Mouse (Mus musculus): ENCODE data around the gene Tsc22d1. TPM values are rescaled to one million over a fixed set of nuclear protein-coding genes. Genes with fewer than 3 reads are reported as not detected.

Gene Tsc22d1
- polyA plus RNA-seq, 1 experiment = 153 TPM

DNA sequence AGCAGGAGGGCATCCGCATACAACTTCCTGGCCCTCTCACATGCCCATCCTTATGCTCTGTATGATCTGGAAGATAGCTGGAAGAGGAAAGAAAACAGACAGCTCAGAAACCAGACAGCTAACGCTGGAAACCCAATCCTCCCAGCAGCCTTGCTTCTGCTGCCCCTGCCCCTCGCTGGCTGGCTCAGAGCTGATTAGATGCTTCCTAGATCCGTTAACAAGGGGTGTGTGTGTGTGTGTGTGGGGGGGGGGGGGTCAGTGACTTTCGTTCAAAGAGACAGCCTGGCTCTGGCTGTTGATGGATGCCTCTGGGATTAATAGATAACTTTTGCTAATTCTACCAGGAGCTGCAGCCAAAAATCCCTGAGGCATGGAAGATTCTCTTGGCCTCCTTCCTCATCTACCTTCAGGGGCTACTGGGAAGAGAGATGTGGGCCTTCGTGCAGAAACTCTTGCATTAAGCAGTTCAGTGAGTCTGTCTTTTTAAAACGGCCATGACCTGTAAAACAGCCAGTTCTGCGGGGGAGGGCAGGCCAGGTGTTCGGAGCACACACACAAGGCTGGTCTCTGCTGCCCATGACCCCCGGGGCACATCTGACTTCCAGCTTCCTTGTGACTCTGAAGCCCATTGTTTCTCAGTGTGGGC lies 118.5 kb downstream of the Tsc22d1 start:
- no peak for TF ChIP-seq CTCF (conservative IDR thresholded peaks at IDR 0.05; ENCODE audit: insufficient read depth, insufficient read length, low read depth, low read length)
- TF ChIP-seq POLR2A (IDR thresholded peaks at IDR 0.05; ENCODE audit: low read depth, low read length) = no peak
- no peaks in the 10 kb centered on the region for H3K27me3 ChIP-seq (replicated peaks; ENCODE audit: control insufficient read depth, insufficient read depth, low read length)
- H3K4me3 ChIP-seq (ENCODE audit: insufficient read depth, low read depth, low read length) = peak overlapping the region; percentile 5; the same call in 1 of the 2 replicates
- 28% methylated on average over 10 of the region's 10 CpGs for WGBS
- no peaks in the 10 kb centered on the region for H3K36me3 ChIP-seq (ENCODE audit: control insufficient read depth, insufficient read depth, low read length)
- peak overlapping the region; percentile 51 for H3K27ac ChIP-seq (ENCODE audit: insufficient read depth, low read depth, low read length)
- DNase-seq = peak; percentile 91
- H3K4me1 ChIP-seq (ENCODE audit: control insufficient read depth, insufficient read depth, low read length) = peaks cover 16% of the 10 kb centered on the region; the same call in 1 of the 2 replicates

DNA sequence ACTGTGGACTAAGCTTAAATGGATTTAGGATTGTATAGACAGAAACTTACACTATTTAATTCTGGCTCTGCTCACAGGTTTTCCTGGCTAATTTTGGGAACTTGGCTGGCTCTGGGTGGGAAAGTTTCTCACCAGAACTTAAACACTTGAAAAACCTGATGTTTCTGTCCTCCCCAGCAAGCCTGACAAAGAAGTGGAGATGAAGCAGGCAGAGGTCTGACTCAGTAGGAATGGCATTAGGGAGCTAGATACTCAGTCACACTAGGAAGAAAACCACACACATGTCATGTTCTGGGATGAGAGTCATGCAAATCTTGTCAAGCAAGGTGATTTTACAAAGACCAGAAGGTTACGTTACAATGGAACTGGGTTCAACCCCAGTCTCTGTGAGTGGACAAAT lies 120.3 kb downstream of the Tsc22d1 start:
- Histone ChIP-seq H3K27ac (ENCODE audit: insufficient read depth, low read depth, low read length) (no peak overlapping the region), H3K36me3 (ENCODE audit: control insufficient read depth, insufficient read depth, low read length) (no peaks in the 10 kb centered on the region), H3K4me1 (ENCODE audit: control insufficient read depth, insufficient read depth, low read length) (peaks cover 17% of the 10 kb centered on the region; the same call in 1 of the 2 replicates), H3K27me3 (replicated peaks; ENCODE audit: control insufficient read depth, insufficient read depth, low read length) (no peaks in the 10 kb centered on the region), H3K4me3 (ENCODE audit: insufficient read depth, low read depth, low read length) (no peak overlapping the region)
- no peak for TF ChIP-seq POLR2A (IDR thresholded peaks at IDR 0.05; ENCODE audit: low read depth, low read length)
- TF ChIP-seq CTCF (conservative IDR thresholded peaks at IDR 0.05; ENCODE audit: insufficient read depth, insufficient read length, low read depth, low read length) = no peak
- 81% methylated on average over 1 of the region's 1 CpGs for WGBS
- DNase-seq = no peak

DNA sequence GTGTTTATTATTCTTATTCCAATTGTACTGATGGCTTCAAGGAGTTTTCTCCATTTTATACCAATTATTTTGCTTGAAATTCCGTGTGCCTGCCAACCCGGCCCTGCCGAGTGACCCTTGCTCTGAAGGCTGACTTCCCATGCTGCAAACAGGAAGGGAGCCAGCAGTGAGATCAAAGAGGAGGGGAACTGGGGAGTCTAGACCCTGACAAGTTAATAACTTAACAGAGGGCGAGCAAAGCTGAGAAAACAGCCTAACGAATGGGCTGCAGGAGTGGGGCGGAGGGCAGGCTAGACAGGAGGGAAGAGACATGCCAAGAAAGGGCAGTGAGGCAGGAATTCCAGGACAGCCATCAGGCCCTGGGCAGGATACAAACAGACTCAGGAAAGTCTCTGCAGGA lies 122.2 kb downstream of the Tsc22d1 start:
- Histone ChIP-seq H3K27me3 (replicated peaks; ENCODE audit: control insufficient read depth, insufficient read depth, low read length) (no peaks in the 10 kb centered on the region), H3K36me3 (ENCODE audit: control insufficient read depth, insufficient read depth, low read length) (no peaks in the 10 kb centered on the region), H3K4me1 (ENCODE audit: control insufficient read depth, insufficient read depth, low read length) (peaks cover 17% of the 10 kb centered on the region; the same call in 1 of the 2 replicates), H3K4me3 (ENCODE audit: insufficient read depth, low read depth, low read length) (no peak overlapping the region), H3K27ac (ENCODE audit: insufficient read depth, low read depth, low read length) (peak overlapping the region; percentile 53)
- TF ChIP-seq POLR2A (IDR thresholded peaks at IDR 0.05; ENCODE audit: low read depth, low read length) = no peak
- TF ChIP-seq CTCF (conservative IDR thresholded peaks at IDR 0.05; ENCODE audit: insufficient read depth, insufficient read length, low read depth, low read length) = no peak
- WGBS = 14% methylated on average over 6 of the region's 6 CpGs
- peak; percentile 95 for DNase-seq

DNA sequence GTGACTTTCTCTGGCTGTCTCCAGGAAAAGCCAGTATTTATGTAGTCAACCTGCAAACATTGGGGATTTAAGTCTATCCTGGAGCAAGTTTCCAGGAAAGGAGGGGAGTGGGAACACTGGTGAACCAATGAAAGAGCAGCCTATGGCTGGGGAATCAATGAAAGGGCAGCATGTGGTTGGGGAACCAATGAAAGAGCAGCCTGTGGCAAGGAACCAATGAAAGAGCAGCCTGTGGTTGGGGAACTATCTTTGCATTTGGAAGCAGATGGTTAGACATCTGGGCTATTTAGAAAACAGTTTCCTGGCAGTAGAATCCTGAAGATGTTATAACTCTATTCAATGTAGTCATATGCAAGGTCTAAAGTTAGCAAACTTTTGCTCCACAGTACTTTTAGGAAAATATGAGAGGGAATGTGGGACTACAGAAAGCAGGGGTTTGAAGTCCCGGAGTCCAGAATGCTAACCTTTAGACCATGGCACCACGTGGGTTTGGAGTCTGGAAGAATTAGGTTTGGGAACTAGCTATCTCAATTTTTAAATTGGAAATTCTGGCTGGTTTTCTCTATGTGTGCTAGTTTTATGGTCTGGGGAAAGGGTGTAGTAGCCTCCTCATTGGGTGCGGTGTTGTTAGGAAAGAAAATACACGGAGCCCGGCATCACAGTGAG lies 125.4 kb downstream of the Tsc22d1 start:
- 82% methylated on average over 5 of the region's 5 CpGs for WGBS
- peak; percentile 56 for DNase-seq
- Histone ChIP-seq H3K4me1 (ENCODE audit: control insufficient read depth, insufficient read depth, low read length) (peaks cover 11% of the 10 kb centered on the region; the same call in 1 of the 2 replicates), H3K4me3 (ENCODE audit: insufficient read depth, low read depth, low read length) (no peak overlapping the region), H3K36me3 (ENCODE audit: control insufficient read depth, insufficient read depth, low read length) (no peaks in the 10 kb centered on the region), H3K27ac (ENCODE audit: insufficient read depth, low read depth, low read length) (no peak overlapping the region), H3K27me3 (replicated peaks; ENCODE audit: control insufficient read depth, insufficient read depth, low read length) (no peaks in the 10 kb centered on the region)
- TF ChIP-seq POLR2A (IDR thresholded peaks at IDR 0.05; ENCODE audit: low read depth, low read length) (no peak), CTCF (conservative IDR thresholded peaks at IDR 0.05; ENCODE audit: insufficient read depth, insufficient read length, low read depth, low read length) (no peak)

DNA sequence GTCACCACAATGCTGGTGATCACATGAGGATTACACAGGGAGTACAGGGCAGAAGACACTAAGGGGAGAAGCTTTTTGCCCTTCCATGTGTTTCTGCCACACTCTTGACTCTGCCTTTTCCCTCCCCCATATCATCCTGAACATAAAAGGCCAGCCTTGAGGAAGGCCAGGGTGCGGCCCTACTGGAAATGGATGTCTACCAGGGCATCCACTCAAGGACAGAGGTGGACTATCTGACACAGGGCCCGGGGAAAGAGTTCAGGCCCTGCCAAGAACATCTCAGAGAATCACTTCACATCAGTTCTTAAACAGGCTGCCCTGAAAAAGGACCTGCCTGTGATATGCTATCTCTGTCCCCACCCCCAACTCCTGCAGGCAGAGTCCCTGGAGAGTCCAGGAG lies 126.6 kb downstream of the Tsc22d1 start:
- DNase-seq = no peak
- no peaks in the 10 kb centered on the region for H3K27me3 ChIP-seq (replicated peaks; ENCODE audit: control insufficient read depth, insufficient read depth, low read length)
- no peak overlapping the region for H3K4me3 ChIP-seq (ENCODE audit: insufficient read depth, low read depth, low read length)
- WGBS = 78% methylated on average over 2 of the region's 2 CpGs
- H3K36me3 ChIP-seq (ENCODE audit: control insufficient read depth, insufficient read depth, low read length) = no peaks in the 10 kb centered on the region
- H3K4me1 ChIP-seq (ENCODE audit: control insufficient read depth, insufficient read depth, low read length) = peaks cover 11% of the 10 kb centered on the region; the same call in 1 of the 2 replicates
- no peak overlapping the region for H3K27ac ChIP-seq (ENCODE audit: insufficient read depth, low read depth, low read length)
- TF ChIP-seq CTCF (conservative IDR thresholded peaks at IDR 0.05; ENCODE audit: insufficient read depth, insufficient read length, low read depth, low read length) = no peak
- TF ChIP-seq POLR2A (IDR thresholded peaks at IDR 0.05; ENCODE audit: low read depth, low read length) = no peak

DNA sequence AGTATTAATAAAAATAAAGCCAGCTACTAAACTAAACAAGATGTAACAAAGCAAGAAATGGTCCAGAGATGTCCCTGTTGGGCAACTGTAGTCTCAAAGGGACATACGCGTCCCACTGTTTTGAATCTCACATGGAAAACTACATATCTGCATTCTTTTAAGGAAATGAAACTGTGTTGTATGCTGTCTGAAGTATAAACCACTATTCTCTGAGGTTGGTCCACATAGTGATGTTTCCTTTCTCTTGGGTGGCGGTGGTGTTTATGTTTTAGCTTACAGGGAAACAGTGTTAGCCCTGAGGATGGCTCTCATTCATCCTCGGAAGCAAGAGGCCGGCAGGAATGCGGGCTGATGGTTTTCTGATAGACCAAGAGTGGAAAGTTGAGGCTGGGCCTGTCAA lies 129.4 kb downstream of the Tsc22d1 start:
- DNase-seq = no peak
- TF ChIP-seq CTCF (conservative IDR thresholded peaks at IDR 0.05; ENCODE audit: insufficient read depth, insufficient read length, low read depth, low read length) = no peak
- no peak for TF ChIP-seq POLR2A (IDR thresholded peaks at IDR 0.05; ENCODE audit: low read depth, low read length)
- WGBS = 96% methylated on average over 6 of the region's 6 CpGs
- Histone ChIP-seq H3K27ac (ENCODE audit: insufficient read depth, low read depth, low read length) (no peak overlapping the region), H3K4me1 (ENCODE audit: control insufficient read depth, insufficient read depth, low read length) (no peaks in the 10 kb centered on the region), H3K4me3 (ENCODE audit: insufficient read depth, low read depth, low read length) (no peak overlapping the region), H3K27me3 (replicated peaks; ENCODE audit: control insufficient read depth, insufficient read depth, low read length) (no peaks in the 10 kb centered on the region), H3K36me3 (ENCODE audit: control insufficient read depth, insufficient read depth, low read length) (no peaks in the 10 kb centered on the region)

DNA sequence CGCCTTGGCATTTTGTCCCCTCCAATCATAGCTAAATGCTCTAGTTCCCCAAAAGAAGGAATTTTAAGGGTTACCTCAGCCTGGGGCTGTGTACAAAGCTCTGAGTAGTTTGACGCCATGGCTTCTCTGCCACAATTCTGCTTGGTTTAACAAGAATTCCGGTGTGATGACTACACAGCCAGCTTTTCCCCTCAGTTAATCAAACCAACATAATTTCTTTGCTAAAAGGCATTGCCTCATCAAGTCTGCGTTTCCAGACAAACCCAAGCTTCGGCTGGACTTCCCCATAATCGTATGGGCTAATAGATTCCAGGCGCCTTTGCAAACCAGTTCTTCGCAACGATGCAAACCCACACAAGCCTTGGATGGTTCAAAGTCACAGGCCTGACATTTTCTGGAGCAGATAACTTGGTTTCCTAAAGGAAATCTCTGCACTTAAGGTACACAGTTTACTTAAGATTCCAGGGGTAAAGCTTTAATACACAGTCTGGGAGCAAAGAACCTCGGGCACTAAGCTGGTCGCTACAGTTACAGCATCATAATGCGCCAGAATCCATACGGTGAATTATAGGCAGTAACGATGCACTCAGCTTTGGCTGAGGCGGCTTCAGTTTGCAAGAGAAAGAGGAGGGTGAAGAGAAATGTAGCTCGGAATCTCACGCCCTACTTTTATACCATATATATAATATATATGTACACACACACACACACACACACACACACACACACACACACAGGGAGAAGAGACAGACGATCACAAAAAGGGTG lies 140.7 kb downstream of the Tsc22d1 start:
- Histone ChIP-seq H3K4me1 (ENCODE audit: control insufficient read depth, insufficient read depth, low read length) (no peaks in the 10 kb centered on the region), H3K27me3 (replicated peaks; ENCODE audit: control insufficient read depth, insufficient read depth, low read length) (no peaks in the 10 kb centered on the region), H3K4me3 (ENCODE audit: insufficient read depth, low read depth, low read length) (no peak overlapping the region), H3K36me3 (ENCODE audit: control insufficient read depth, insufficient read depth, low read length) (no peaks in the 10 kb centered on the region), H3K27ac (ENCODE audit: insufficient read depth, low read depth, low read length) (no peak overlapping the region)
- WGBS = 81% methylated on average over 18 of the region's 18 CpGs
- DNase-seq = no peak
- TF ChIP-seq POLR2A (IDR thresholded peaks at IDR 0.05; ENCODE audit: low read depth, low read length) = no peak
- no peak for TF ChIP-seq CTCF (conservative IDR thresholded peaks at IDR 0.05; ENCODE audit: insufficient read depth, insufficient read length, low read depth, low read length)
